Mouse (Mus musculus): ENCODE data around the gene Tgfb1i1. TPM values are rescaled to one million over a fixed set of nuclear protein-coding genes. Genes with fewer than 3 reads are reported as not detected.

Gene Tgfb1i1
- polyA plus RNA-seq, 1 experiment from 2014 or later: 12.4 TPM

DNA sequence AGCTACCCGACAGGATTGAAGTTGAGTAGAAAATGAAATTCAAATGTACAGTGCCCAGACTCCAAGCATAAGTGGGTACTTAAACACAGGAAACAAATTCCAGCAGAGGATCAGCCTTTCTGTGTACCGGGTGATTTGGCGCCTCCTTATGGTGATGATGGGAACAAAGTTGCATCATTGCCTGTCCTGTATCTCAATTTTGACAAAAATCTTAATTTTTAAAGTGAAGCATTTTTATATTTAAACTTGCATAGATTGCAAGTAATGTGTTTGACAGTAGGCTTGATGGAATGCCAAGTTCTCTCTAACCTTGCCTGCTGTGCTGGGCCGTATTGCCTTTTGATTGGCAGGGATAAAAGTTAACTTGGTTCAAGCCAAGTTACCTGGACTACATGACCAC, 7.6 kb upstream of the Tgfb1i1 start:
- Histone ChIP-seq H3K4me1 (ENCODE audit: control insufficient read depth, insufficient read depth, low read length) (peaks cover 4% of the 10 kb centered on the region; the same call in 1 of the 2 replicates), H3K4me3 (ENCODE audit: low read depth, low read length) (peak overlapping the region; percentile 71), H3K9ac (ENCODE audit: low read length) (peak overlapping the region; percentile 51; the same call in 1 of the 2 replicates), H3K9me3 (replicated peaks; ENCODE audit: control insufficient read depth, low read length) (no peaks in the 10 kb centered on the region), H3K4me2 (ENCODE audit: low read length) (peak overlapping the region; percentile 63), H3K27ac (ENCODE audit: low read depth, low read length) (no peak overlapping the region), H3K27me3 (replicated peaks; ENCODE audit: control insufficient read depth, insufficient read depth, low read length) (no peaks in the 10 kb centered on the region), H3K36me3 (ENCODE audit: control insufficient read depth, insufficient read depth, low read length) (peaks cover 33% of the 10 kb centered on the region)
- DNase-seq (ENCODE audit: low spot score): peak; percentile 42
- WGBS: 24% methylated on average over 4 of the region's 4 CpGs
- no peak for ATAC-seq

DNA sequence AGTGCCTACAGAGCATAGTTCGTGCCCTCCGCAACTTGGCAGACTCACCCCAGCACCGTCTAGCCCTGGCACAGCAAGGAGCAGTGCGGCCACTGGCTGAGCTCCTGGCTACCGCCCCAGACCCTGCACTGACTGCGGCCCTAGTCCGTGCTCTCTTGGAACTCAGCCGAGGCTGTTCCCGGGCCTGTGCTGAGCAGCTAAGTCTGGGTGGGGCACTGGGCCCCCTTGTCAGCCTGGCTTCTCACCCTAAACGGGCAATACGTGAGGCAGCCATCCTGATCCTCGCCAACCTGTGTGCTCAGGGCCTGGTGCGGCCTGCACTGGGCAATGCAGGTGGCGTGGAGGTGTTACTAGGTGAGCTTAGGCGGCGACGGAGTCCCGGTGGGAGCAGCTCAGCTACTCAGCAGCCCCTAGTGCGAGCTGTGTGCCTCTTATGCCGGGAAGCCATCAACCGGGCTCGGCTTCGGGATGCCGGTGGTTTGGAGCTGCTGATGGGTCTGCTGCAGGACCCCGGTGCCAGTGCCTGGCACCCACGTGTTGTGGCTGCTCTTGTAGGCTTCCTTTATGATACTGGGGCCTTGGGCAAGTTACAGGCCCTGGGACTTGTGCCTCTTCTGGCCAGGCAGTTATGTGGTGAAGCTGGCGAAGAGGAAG, 6.4 kb upstream of the Tgfb1i1 start:
- WGBS: 95% methylated on average over 27 of the region's 27 CpGs
- H3K4me2 ChIP-seq (ENCODE audit: low read length): no peak overlapping the region
- DNase-seq (ENCODE audit: low spot score) (no peak), ATAC-seq (no peak)
- H3K4me1 ChIP-seq (ENCODE audit: control insufficient read depth, insufficient read depth, low read length): peaks cover 4% of the 10 kb centered on the region; the same call in 1 of the 2 replicates
- no peak overlapping the region for H3K27ac ChIP-seq (ENCODE audit: low read depth, low read length)
- H3K9ac ChIP-seq (ENCODE audit: low read length): no peak overlapping the region
- no peaks in the 10 kb centered on the region for H3K27me3 ChIP-seq (replicated peaks; ENCODE audit: control insufficient read depth, insufficient read depth, low read length)
- peaks cover 45% of the 10 kb centered on the region for H3K36me3 ChIP-seq (ENCODE audit: control insufficient read depth, insufficient read depth, low read length)
- no peak overlapping the region for H3K4me3 ChIP-seq (ENCODE audit: low read depth, low read length)
- H3K9me3 ChIP-seq (replicated peaks; ENCODE audit: control insufficient read depth, low read length): no peaks in the 10 kb centered on the region

GRCm38 (mm10) chr7:128242331-128242730, 4.3 kb upstream of the Tgfb1i1 start:
- no peak for DNase-seq (ENCODE audit: low spot score)
- H3K36me3 ChIP-seq (ENCODE audit: control insufficient read depth, insufficient read depth, low read length): peaks cover 45% of the 10 kb centered on the region
- 97% methylated on average over 16 of the region's 16 CpGs for WGBS

GRCm38 (mm10) chr7:128243921-128244320, 2.7 kb upstream of the Tgfb1i1 start:
- Histone ChIP-seq H3K9ac (ENCODE audit: low read length) (no peak overlapping the region), H3K27me3 (replicated peaks; ENCODE audit: control insufficient read depth, insufficient read depth, low read length) (no peaks in the 10 kb centered on the region), H3K36me3 (ENCODE audit: control insufficient read depth, insufficient read depth, low read length) (peaks cover 45% of the 10 kb centered on the region), H3K4me3 (ENCODE audit: low read depth, low read length) (no peak overlapping the region), H3K4me2 (ENCODE audit: low read length) (no peak overlapping the region), H3K27ac (ENCODE audit: low read depth, low read length) (no peak overlapping the region), H3K4me1 (ENCODE audit: control insufficient read depth, insufficient read depth, low read length) (peaks cover 2% of the 10 kb centered on the region), H3K9me3 (replicated peaks; ENCODE audit: control insufficient read depth, low read length) (no peaks in the 10 kb centered on the region)
- DNase-seq (ENCODE audit: low spot score) (no peak), ATAC-seq (no peak)
- 74% methylated on average over 10 of the region's 10 CpGs for WGBS

More at GRCm38 (mm10) chr7:128242331-128242730, 4.3 kb upstream of the Tgfb1i1 start:
- no peaks in the 10 kb centered on the region for H3K27me3 ChIP-seq (replicated peaks; ENCODE audit: control insufficient read depth, insufficient read depth, low read length)
- H3K4me2 ChIP-seq (ENCODE audit: low read length): no peak overlapping the region
- no peak for ATAC-seq
- H3K9me3 ChIP-seq (replicated peaks; ENCODE audit: control insufficient read depth, low read length): no peaks in the 10 kb centered on the region
- H3K27ac ChIP-seq (ENCODE audit: low read depth, low read length): no peak overlapping the region
- H3K4me1 ChIP-seq (ENCODE audit: control insufficient read depth, insufficient read depth, low read length): peaks cover 6% of the 10 kb centered on the region
- no peak overlapping the region for H3K9ac ChIP-seq (ENCODE audit: low read length)
- no peak overlapping the region for H3K4me3 ChIP-seq (ENCODE audit: low read depth, low read length)

DNA sequence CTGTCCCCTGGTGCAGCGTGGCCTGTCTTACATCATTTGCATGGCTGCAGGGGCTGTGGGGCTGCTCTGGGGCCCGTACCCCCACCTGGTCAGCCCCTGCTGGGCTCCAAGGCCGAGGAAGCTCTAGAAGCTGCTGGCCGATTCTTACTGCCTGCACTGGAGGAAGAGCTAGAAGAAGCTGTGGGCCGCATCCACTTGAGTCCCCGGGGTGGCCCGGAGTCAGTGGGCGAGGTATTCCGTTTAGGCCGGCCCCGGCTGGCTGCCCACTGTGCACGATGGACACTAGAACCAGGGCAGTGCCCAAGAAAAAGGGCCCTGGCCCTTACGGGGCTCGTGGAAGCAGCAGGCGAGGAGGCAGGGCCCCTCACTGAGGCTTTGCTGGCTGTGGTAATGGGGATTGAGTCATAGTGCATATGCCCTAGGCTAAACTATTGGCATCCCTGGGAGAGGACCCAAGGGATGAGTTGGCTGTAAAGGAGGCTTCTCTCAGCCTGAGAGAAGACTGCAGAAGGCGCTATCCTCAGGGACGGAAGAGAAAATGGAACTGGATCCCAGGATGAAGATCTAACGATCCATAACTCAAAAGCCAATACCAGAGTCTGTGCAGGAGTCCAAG, 2.1 kb upstream of the Tgfb1i1 start:
- no peak overlapping the region for H3K27ac ChIP-seq (ENCODE audit: low read depth, low read length)
- H3K36me3 ChIP-seq (ENCODE audit: control insufficient read depth, insufficient read depth, low read length): peaks cover 45% of the 10 kb centered on the region
- ATAC-seq (no peak), DNase-seq (ENCODE audit: low spot score) (no peak)
- H3K4me2 ChIP-seq (ENCODE audit: low read length): no peak overlapping the region
- peaks cover 2% of the 10 kb centered on the region; the same call in 1 of the 2 replicates for H3K4me1 ChIP-seq (ENCODE audit: control insufficient read depth, insufficient read depth, low read length)
- no peak overlapping the region for H3K4me3 ChIP-seq (ENCODE audit: low read depth, low read length)
- no peaks in the 10 kb centered on the region for H3K27me3 ChIP-seq (replicated peaks; ENCODE audit: control insufficient read depth, insufficient read depth, low read length)
- H3K9ac ChIP-seq (ENCODE audit: low read length): no peak overlapping the region
- H3K9me3 ChIP-seq (replicated peaks; ENCODE audit: control insufficient read depth, low read length): no peaks in the 10 kb centered on the region
- WGBS: 89% methylated on average over 18 of the region's 18 CpGs

DNA sequence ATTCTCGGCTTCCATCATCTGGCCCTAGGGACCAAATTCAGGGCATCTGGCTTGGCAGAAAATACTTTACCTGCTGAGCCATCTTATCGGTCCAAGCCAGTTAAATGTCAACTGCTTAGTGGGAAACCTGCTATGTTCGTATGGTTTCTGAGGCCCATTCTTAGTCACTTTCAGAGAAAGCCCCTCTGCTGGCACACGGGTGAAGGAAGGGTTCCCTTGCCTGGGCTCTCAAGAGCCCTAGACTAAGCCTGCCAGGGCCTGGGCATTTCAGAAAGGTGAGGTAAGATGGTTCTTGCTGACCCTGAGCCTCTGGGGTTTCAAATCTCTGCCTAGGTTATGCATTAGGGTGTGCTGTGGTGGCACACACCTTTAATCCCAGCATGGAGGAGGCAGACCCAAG, 1.1 kb upstream of the Tgfb1i1 start:
- no peaks in the 10 kb centered on the region for H3K9me3 ChIP-seq (replicated peaks; ENCODE audit: control insufficient read depth, low read length)
- no peak for DNase-seq (ENCODE audit: low spot score)

GRCm38 (mm10) chr7:128247443-128247842, 831 bp downstream of the Tgfb1i1 start:
- WGBS: 2% methylated on average over 13 of the region's 13 CpGs
- Histone ChIP-seq H3K9ac (ENCODE audit: low read length) (peak overlapping the region; percentile 65), H3K27ac (ENCODE audit: low read depth, low read length) (no peak overlapping the region), H3K4me2 (ENCODE audit: low read length) (peak overlapping the region; percentile 56), H3K9me3 (replicated peaks; ENCODE audit: control insufficient read depth, low read length) (no peaks in the 10 kb centered on the region), H3K36me3 (ENCODE audit: control insufficient read depth, insufficient read depth, low read length) (peaks cover 20% of the 10 kb centered on the region), H3K4me1 (ENCODE audit: control insufficient read depth, insufficient read depth, low read length) (peaks cover 2% of the 10 kb centered on the region; the same call in 1 of the 2 replicates), H3K27me3 (replicated peaks; ENCODE audit: control insufficient read depth, insufficient read depth, low read length) (no peaks in the 10 kb centered on the region), H3K4me3 (ENCODE audit: low read depth, low read length) (peak overlapping the region; percentile 31)
- ATAC-seq: peak; percentile 73
- DNase-seq (ENCODE audit: low spot score): peak; percentile 94

More for the DNA sequence above, 1.1 kb upstream of the Tgfb1i1 start:
- peaks cover 2% of the 10 kb centered on the region; the same call in 1 of the 2 replicates for H3K4me1 ChIP-seq (ENCODE audit: control insufficient read depth, insufficient read depth, low read length)
- H3K4me3 ChIP-seq (ENCODE audit: low read depth, low read length): no peak overlapping the region
- 83% methylated on average over 4 of the region's 4 CpGs for WGBS
- no peak for ATAC-seq
- no peak overlapping the region for H3K9ac ChIP-seq (ENCODE audit: low read length)
- H3K36me3 ChIP-seq (ENCODE audit: control insufficient read depth, insufficient read depth, low read length): peaks cover 36% of the 10 kb centered on the region
- no peak overlapping the region for H3K27ac ChIP-seq (ENCODE audit: low read depth, low read length)
- H3K27me3 ChIP-seq (replicated peaks; ENCODE audit: control insufficient read depth, insufficient read depth, low read length): no peaks in the 10 kb centered on the region
- no peak overlapping the region for H3K4me2 ChIP-seq (ENCODE audit: low read length)

DNA sequence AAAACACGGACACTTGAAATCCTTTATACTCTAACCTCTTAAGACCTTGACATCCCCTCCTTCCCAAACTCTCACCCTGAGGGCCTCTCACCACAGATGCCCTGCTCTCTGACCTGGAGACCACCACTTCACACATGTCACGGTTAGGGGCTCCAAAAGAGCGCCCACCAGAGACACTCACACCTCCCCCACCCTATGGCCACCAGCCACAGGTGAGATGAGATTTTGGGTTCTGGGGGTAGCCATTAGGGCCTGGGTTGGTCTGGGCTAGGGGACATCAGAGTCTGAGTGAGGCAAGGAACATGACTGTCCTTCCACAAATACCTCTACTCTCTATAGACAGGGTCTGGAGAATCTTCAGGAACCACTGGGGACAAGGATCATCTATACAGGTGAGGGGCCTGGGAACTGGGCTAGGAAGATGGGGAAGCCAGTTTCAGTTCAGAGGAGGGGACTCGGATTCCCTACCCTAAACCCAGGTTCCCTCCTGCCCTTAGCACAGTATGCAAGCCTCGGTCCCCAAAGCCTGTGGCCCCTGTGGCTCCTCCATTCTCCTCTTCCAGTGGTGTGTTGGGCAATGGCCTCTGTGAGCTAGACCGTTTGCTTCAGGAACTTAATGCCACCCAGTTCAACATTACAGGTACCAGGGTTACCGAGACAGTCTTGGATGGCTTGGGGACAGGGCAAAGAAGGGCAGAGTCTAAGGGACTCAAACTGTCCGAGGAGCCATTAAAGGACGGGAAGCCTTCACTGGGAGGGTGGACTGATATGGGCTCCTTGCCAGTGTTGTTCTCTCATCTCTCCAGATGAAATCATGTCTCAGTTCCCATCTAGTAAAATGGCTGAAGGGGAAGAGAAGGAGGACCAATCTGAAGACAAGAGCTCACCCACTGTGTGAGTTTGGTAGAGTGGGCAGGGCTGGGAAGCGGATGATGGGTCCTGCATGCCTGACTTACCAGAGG, 1.8 kb downstream of the Tgfb1i1 start:
- no peak overlapping the region for H3K9ac ChIP-seq (ENCODE audit: low read length)
- H3K27me3 ChIP-seq (replicated peaks; ENCODE audit: control insufficient read depth, insufficient read depth, low read length): no peaks in the 10 kb centered on the region
- ATAC-seq: no peak
- H3K27ac ChIP-seq (ENCODE audit: low read depth, low read length): no peak overlapping the region
- H3K4me3 ChIP-seq (ENCODE audit: low read depth, low read length): no peak overlapping the region
- no peak overlapping the region for H3K4me2 ChIP-seq (ENCODE audit: low read length)
- no peak for DNase-seq (ENCODE audit: low spot score)
- peaks cover 2% of the 10 kb centered on the region; the same call in 1 of the 2 replicates for H3K4me1 ChIP-seq (ENCODE audit: control insufficient read depth, insufficient read depth, low read length)
- no peaks in the 10 kb centered on the region for H3K9me3 ChIP-seq (replicated peaks; ENCODE audit: control insufficient read depth, low read length)
- H3K36me3 ChIP-seq (ENCODE audit: control insufficient read depth, insufficient read depth, low read length): peaks cover 14% of the 10 kb centered on the region
- WGBS: 83% methylated on average over 10 of the region's 10 CpGs
